Mouse (Mus musculus): Measurements from ENCODE around the gene Tm6sf1. TPM values are rescaled to one million over a fixed set of nuclear protein-coding genes. Genes with fewer than 3 reads are reported as not detected.

The Tm6sf1 gene
- total and polyA plus RNA-seq, 3 experiments, result 0.28 to 0.93 (median 0.57) TPM

GRCm38 (mm10) chr7:81873807-81874206 is 15.0 kb downstream of the Tm6sf1 start:
- Histone ChIP-seq H3K79me2 (replicated peaks; ENCODE audit: control insufficient read depth, extremely low read depth, insufficient read depth, poor library complexity, severe bottlenecking) (no peaks in the 10 kb centered on the region), H3K4me3 (replicated peaks in 1 of 3; ENCODE audit: low read depth in 2 of 3, low read length in 2 of 3, poor library complexity in 1 of 3) (no peak overlapping the region), H3K36me3 (replicated peaks in 1 of 2; ENCODE audit: control insufficient read depth in 1 of 2, insufficient read depth in 1 of 2, low read length in 1 of 2) (no peaks in the 10 kb centered on the region), H3K27me3 (replicated peaks) (no peaks in the 10 kb centered on the region), H3K4me1 (ENCODE audit: control insufficient read depth in 1 of 2, insufficient read depth in 2 of 2) (peaks cover 0 to 5% of the 10 kb centered on the region in 2 experiments; a peak in 2 of 4 replicates), H3K4me2 (ENCODE audit: insufficient read depth, low read depth, poor library complexity, severe bottlenecking) (no peak overlapping the region), H3K9ac (ENCODE audit: insufficient read depth, low read depth) (no peak overlapping the region), H3K27ac (ENCODE audit: insufficient read depth, low read depth) (no peak overlapping the region), H3K9me3 (replicated peaks; ENCODE audit: low read length) (no peaks in the 10 kb centered on the region)
- dilution Hi-C loops (cut with MboI; ENCODE audit: extremely low pct_ligation_motif_present, extremely low pct_unique_long_range_greater_than_20kb, low sequenced_read_pairs), result no loop called here
- in situ Hi-C loops (cut with MboI; ENCODE audit: low pct_ligation_motif_present, low pct_unique_long_range_greater_than_20kb, low sequenced_read_pairs), result no loop called here
- DNase-seq (ENCODE audit: extremely low read depth), result no peak
- no peak for TF ChIP-seq POLR2A (IDR thresholded peaks at IDR 0.05; ENCODE audit: low read depth, low read length)

- H3K36me3 ChIP-seq (replicated peaks in 1 of 2; ENCODE audit: control insufficient read depth in 1 of 2, insufficient read depth in 1 of 2, low read length in 1 of 2), result no peaks in the 10 kb centered on the region
- H3K9me3 ChIP-seq (replicated peaks; ENCODE audit: low read length), result no peaks in the 10 kb centered on the region
- H3K4me1 ChIP-seq (ENCODE audit: control insufficient read depth in 1 of 2, insufficient read depth in 2 of 2), result peaks cover 0 to 3% of the 10 kb centered on the region in 2 experiments; a peak in 2 of 4 replicates
- dilution Hi-C loops (cut with MboI; ENCODE audit: extremely low pct_ligation_motif_present, extremely low pct_unique_long_range_greater_than_20kb, low sequenced_read_pairs) (no loop called here), in situ Hi-C loops (cut with MboI; ENCODE audit: low pct_ligation_motif_present, low pct_unique_long_range_greater_than_20kb, low sequenced_read_pairs) (no loop called here)
- no peak overlapping the region for H3K4me3 ChIP-seq (replicated peaks in 1 of 3; ENCODE audit: low read depth in 2 of 3, low read length in 2 of 3, poor library complexity in 1 of 3)
- DNase-seq (ENCODE audit: extremely low read depth), result no peak
- no peaks in the 10 kb centered on the region for H3K27me3 ChIP-seq (replicated peaks)
- no peak overlapping the region for H3K4me2 ChIP-seq (ENCODE audit: insufficient read depth, low read depth, poor library complexity, severe bottlenecking)
- no peak overlapping the region for H3K9ac ChIP-seq (ENCODE audit: insufficient read depth, low read depth)
- TF ChIP-seq CHD1 (IDR thresholded peaks at IDR 0.05; ENCODE audit: low read depth, low read length) (no peak), ZMIZ1 (IDR thresholded peaks at IDR 0.05; ENCODE audit: low read depth, low read length) (no peak), USF2 (conservative IDR thresholded peaks at IDR 0.05; ENCODE audit: low read depth, low read length) (no peak), RCOR1 (conservative IDR thresholded peaks at IDR 0.05; ENCODE audit: low read depth, low read length) (no peak), PAX5 (IDR thresholded peaks at IDR 0.05; ENCODE audit: low read length) (no peak), ELF1 (IDR thresholded peaks at IDR 0.05; ENCODE audit: low read depth, low read length) (no peak)
- no peaks in the 10 kb centered on the region for H3K79me2 ChIP-seq (replicated peaks; ENCODE audit: control insufficient read depth, extremely low read depth, insufficient read depth, poor library complexity, severe bottlenecking)
- H3K27ac ChIP-seq (ENCODE audit: insufficient read depth, low read depth), result no peak overlapping the region
Measured at GRCm38 (mm10) chr7:81874636-81875035, 15.8 kb downstream of the Tm6sf1 start.

- H3K9me3 ChIP-seq (replicated peaks; ENCODE audit: low read length), result no peaks in the 10 kb centered on the region
- in situ Hi-C loops (cut with MboI; ENCODE audit: low pct_ligation_motif_present, low pct_unique_long_range_greater_than_20kb, low sequenced_read_pairs) (no loop called here), dilution Hi-C loops (cut with MboI; ENCODE audit: extremely low pct_ligation_motif_present, extremely low pct_unique_long_range_greater_than_20kb, low sequenced_read_pairs) (no loop called here)
- H3K4me1 ChIP-seq (ENCODE audit: control insufficient read depth in 1 of 2, insufficient read depth in 2 of 2), result no peaks in the 10 kb centered on the region
- no peaks in the 10 kb centered on the region for H3K27me3 ChIP-seq (replicated peaks)
- no peak overlapping the region for H3K27ac ChIP-seq (ENCODE audit: insufficient read depth, low read depth)
- H3K79me2 ChIP-seq (replicated peaks; ENCODE audit: control insufficient read depth, extremely low read depth, insufficient read depth, poor library complexity, severe bottlenecking), result no peaks in the 10 kb centered on the region
- DNase-seq (ENCODE audit: extremely low read depth), result no peak
- no peak for TF ChIP-seq BHLHE40 (IDR thresholded peaks at IDR 0.05; ENCODE audit: low read depth, low read length)
- TF ChIP-seq ZC3H11A (IDR thresholded peaks at IDR 0.05; ENCODE audit: low read depth, low read length), result no peak
- no peak for TF ChIP-seq MXI1 (IDR thresholded peaks at IDR 0.05; ENCODE audit: low read depth, low read length)
- TF ChIP-seq MYC (IDR thresholded peaks at IDR 0.05; ENCODE audit: low read depth, low read length), result no peak
- TF ChIP-seq RAD21 (IDR thresholded peaks at IDR 0.05; ENCODE audit: low read depth, low read length), result no peak
- TF ChIP-seq TCF12 (IDR thresholded peaks at IDR 0.05; ENCODE audit: low read depth, low read length), result no peak
- TF ChIP-seq ZMIZ1 (IDR thresholded peaks at IDR 0.05; ENCODE audit: low read depth, low read length), result no peak
- no peak for TF ChIP-seq ELF1 (IDR thresholded peaks at IDR 0.05; ENCODE audit: low read depth, low read length)
- TF ChIP-seq RCOR1 (conservative IDR thresholded peaks at IDR 0.05; ENCODE audit: low read depth, low read length), result no peak
- no peak for TF ChIP-seq HCFC1 (IDR thresholded peaks at IDR 0.05; ENCODE audit: low read depth, low read length)
- no peak for TF ChIP-seq MAX (IDR thresholded peaks at IDR 0.05; ENCODE audit: low read length)
- H3K36me3 ChIP-seq (replicated peaks in 1 of 2; ENCODE audit: control insufficient read depth in 1 of 2, insufficient read depth in 1 of 2, low read length in 1 of 2), result no peaks in the 10 kb centered on the region
- no peak overlapping the region for H3K9ac ChIP-seq (ENCODE audit: insufficient read depth, low read depth)
- no peak overlapping the region for H3K4me3 ChIP-seq (replicated peaks in 1 of 3; ENCODE audit: low read depth in 2 of 3, low read length in 2 of 3, poor library complexity in 1 of 3)
- no peak overlapping the region for H3K4me2 ChIP-seq (ENCODE audit: insufficient read depth, low read depth, poor library complexity, severe bottlenecking)
Measured at GRCm38 (mm10) chr7:81875372-81875771, 16.6 kb downstream of the Tm6sf1 start.

Measured in CH12.LX (cell line).